Mouse (Mus musculus): ENCODE results near the gene Umod.

Umod gene

GRCm38 (mm10) chr7:119519654-119520053 lies 40.6 kb upstream of the Umod start:
- Histone ChIP-seq H3K36me3 (ENCODE audit: insufficient read depth, low read length) (no peaks in the 10 kb centered on the region), H3K9me3 (ENCODE audit: low read length) (peaks cover 13% of the 10 kb centered on the region; the same call in 1 of the 2 replicates)
- TF ChIP-seq POU5F1 (IDR thresholded peaks at IDR 0.05; ENCODE audit: borderline replicate concordance, low read length) (no peak), CTCF (conservative IDR thresholded peaks at IDR 0.05; ENCODE audit: low read length) (peak; percentile 92), NANOG (IDR thresholded peaks at IDR 0.05; ENCODE audit: borderline replicate concordance, low read length) (no peak)

GRCm38 (mm10) chr7:119519163-119519562 lies 40.1 kb upstream of the Umod start, which contains the start of gene Acsm5:
Acsm5 (plus strand) TSS chr7:119519463.
- H3K4me1 ChIP-seq (replicated peaks; ENCODE audit: low read depth, low read length) = no peaks in the 10 kb centered on the region
- no peak for TF ChIP-seq NANOG (IDR thresholded peaks at IDR 0.05; ENCODE audit: borderline replicate concordance, low read length)
- no peak for TF ChIP-seq POU5F1 (IDR thresholded peaks at IDR 0.05; ENCODE audit: borderline replicate concordance, low read length)
- no peak for TF ChIP-seq CTCF (conservative IDR thresholded peaks at IDR 0.05; ENCODE audit: low read length)

More at GRCm38 (mm10) chr7:119519654-119520053, 40.6 kb upstream of the Umod start:
- Histone ChIP-seq H3K27me3 (ENCODE audit: insufficient read depth, low read length) (peaks cover 23% of the 10 kb centered on the region), H3K4me3 (replicated peaks; ENCODE audit: low read length) (no peak overlapping the region), H3K4me1 (replicated peaks; ENCODE audit: low read depth, low read length) (no peaks in the 10 kb centered on the region)

GRCm38 (mm10) chr7:119516272-119516558 lies 37.1 kb upstream of the Umod start:
- Histone ChIP-seq H3K9me3 (ENCODE audit: low read length) (peaks cover 7% of the 10 kb centered on the region; the same call in 1 of the 2 replicates), H3K27me3 (ENCODE audit: insufficient read depth, low read length) (peaks cover 23% of the 10 kb centered on the region), H3K36me3 (ENCODE audit: insufficient read depth, low read length) (no peaks in the 10 kb centered on the region), H3K4me1 (replicated peaks; ENCODE audit: low read depth, low read length) (no peaks in the 10 kb centered on the region), H3K4me3 (replicated peaks; ENCODE audit: low read length) (no peak overlapping the region)
- TF ChIP-seq CTCF (conservative IDR thresholded peaks at IDR 0.05; ENCODE audit: low read length) = no peak
- no peak for TF ChIP-seq NANOG (IDR thresholded peaks at IDR 0.05; ENCODE audit: borderline replicate concordance, low read length)
- no peak for TF ChIP-seq POU5F1 (IDR thresholded peaks at IDR 0.05; ENCODE audit: borderline replicate concordance, low read length)

More at GRCm38 (mm10) chr7:119519163-119519562, 40.1 kb upstream of the Umod start, which contains the start of gene Acsm5:
- Histone ChIP-seq H3K36me3 (ENCODE audit: insufficient read depth, low read length) (no peaks in the 10 kb centered on the region), H3K4me3 (replicated peaks; ENCODE audit: low read length) (no peak within 1 kb of the TSS), H3K27me3 (ENCODE audit: insufficient read depth, low read length) (peaks cover 25% of the 10 kb centered on the region), H3K9me3 (ENCODE audit: low read length) (peaks cover 13% of the 10 kb centered on the region; the same call in 1 of the 2 replicates)

GRCm38 (mm10) chr7:119515492-119516271 lies 36.6 kb upstream of the Umod start:
- TF ChIP-seq NANOG (IDR thresholded peaks at IDR 0.05; ENCODE audit: borderline replicate concordance, low read length) (no peak), CTCF (conservative IDR thresholded peaks at IDR 0.05; ENCODE audit: low read length) (peak; percentile 77), POU5F1 (IDR thresholded peaks at IDR 0.05; ENCODE audit: borderline replicate concordance, low read length) (no peak)
- peaks cover 4% of the 10 kb centered on the region; the same call in 1 of the 2 replicates for H3K9me3 ChIP-seq (ENCODE audit: low read length)
- peaks cover 23% of the 10 kb centered on the region for H3K27me3 ChIP-seq (ENCODE audit: insufficient read depth, low read length)
- H3K4me1 ChIP-seq (replicated peaks; ENCODE audit: low read depth, low read length) = no peaks in the 10 kb centered on the region
- no peaks in the 10 kb centered on the region for H3K36me3 ChIP-seq (ENCODE audit: insufficient read depth, low read length)
- no peak overlapping the region for H3K4me3 ChIP-seq (replicated peaks; ENCODE audit: low read length)

DNA sequence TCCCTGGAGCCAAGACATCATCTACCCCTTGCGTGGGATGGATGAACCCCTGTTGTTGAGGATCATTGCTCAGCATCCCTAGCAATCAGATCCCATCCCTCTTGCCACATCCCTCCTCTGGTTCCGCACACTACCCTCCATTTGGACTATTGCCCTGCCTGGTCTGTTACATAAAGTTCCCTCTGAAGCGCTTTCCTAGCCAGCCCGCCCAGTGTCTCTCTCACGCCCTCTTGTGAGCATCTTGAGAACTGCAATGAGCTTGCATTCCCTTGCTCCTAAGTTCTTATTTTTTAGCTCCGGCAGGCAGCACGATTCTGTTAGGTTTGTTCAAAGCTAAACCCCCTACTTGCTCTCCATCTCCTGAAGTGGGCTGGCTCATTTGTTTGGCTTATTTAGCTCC lies 34.0 kb upstream of the Umod start:
- peak; percentile 97 for TF ChIP-seq CTCF (conservative IDR thresholded peaks at IDR 0.05; ENCODE audit: low read length)
- TF ChIP-seq NANOG (IDR thresholded peaks at IDR 0.05; ENCODE audit: borderline replicate concordance, low read length) = no peak
- Histone ChIP-seq H3K4me1 (replicated peaks; ENCODE audit: low read depth, low read length) (no peaks in the 10 kb centered on the region), H3K36me3 (ENCODE audit: insufficient read depth, low read length) (no peaks in the 10 kb centered on the region), H3K4me3 (replicated peaks; ENCODE audit: low read length) (no peak overlapping the region), H3K27me3 (ENCODE audit: insufficient read depth, low read length) (peaks cover 16% of the 10 kb centered on the region), H3K9me3 (ENCODE audit: low read length) (no peaks in the 10 kb centered on the region)

GRCm38 (mm10) chr7:119511143-119511542 lies 32.1 kb upstream of the Umod start:
- no peak for TF ChIP-seq CTCF (conservative IDR thresholded peaks at IDR 0.05; ENCODE audit: low read length)
- no peak for TF ChIP-seq POU5F1 (IDR thresholded peaks at IDR 0.05; ENCODE audit: borderline replicate concordance, low read length)
- no peak for TF ChIP-seq NANOG (IDR thresholded peaks at IDR 0.05; ENCODE audit: borderline replicate concordance, low read length)
- peaks cover 8% of the 10 kb centered on the region for H3K27me3 ChIP-seq (ENCODE audit: insufficient read depth, low read length)
- H3K36me3 ChIP-seq (ENCODE audit: insufficient read depth, low read length) = no peaks in the 10 kb centered on the region
- H3K4me1 ChIP-seq (replicated peaks; ENCODE audit: low read depth, low read length) = no peaks in the 10 kb centered on the region
- no peak overlapping the region for H3K4me3 ChIP-seq (replicated peaks; ENCODE audit: low read length)
- H3K9me3 ChIP-seq (ENCODE audit: low read length) = no peaks in the 10 kb centered on the region

GRCm38 (mm10) chr7:119490041-119490780 lies 11.1 kb upstream of the Umod start:
- H3K36me3 ChIP-seq (ENCODE audit: insufficient read depth, low read length) = no peaks in the 10 kb centered on the region
- no peaks in the 10 kb centered on the region for H3K9me3 ChIP-seq (ENCODE audit: low read length)
- no peak overlapping the region for H3K4me3 ChIP-seq (replicated peaks; ENCODE audit: low read length)
- H3K27me3 ChIP-seq (ENCODE audit: insufficient read depth, low read length) = no peaks in the 10 kb centered on the region
- H3K4me1 ChIP-seq (replicated peaks; ENCODE audit: low read depth, low read length) = no peaks in the 10 kb centered on the region
- TF ChIP-seq CTCF (conservative IDR thresholded peaks at IDR 0.05; ENCODE audit: low read length) = no peak
- TF ChIP-seq POU5F1 (IDR thresholded peaks at IDR 0.05; ENCODE audit: borderline replicate concordance, low read length) = no peak

DNA sequence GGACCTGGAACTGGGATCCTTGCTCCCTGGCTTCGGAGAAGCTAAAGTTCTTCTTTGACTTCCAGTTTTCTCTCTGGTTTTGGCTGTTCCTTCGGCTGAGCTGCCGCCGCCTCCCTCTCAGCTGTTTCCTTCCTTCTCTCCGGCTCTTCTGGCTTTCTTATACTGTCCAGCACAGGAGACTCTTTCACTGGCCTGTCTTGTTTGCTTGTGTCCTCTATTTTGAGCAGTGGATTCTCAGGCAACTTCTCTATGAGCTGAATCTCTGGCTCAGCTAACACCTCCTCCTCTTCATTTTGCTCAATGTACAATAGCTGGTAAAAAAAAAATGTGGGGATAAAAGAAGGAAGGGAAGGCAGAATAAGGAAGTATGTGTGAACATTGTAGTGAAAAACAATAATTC lies 7.6 kb upstream of the Umod start:
- H3K36me3 ChIP-seq (ENCODE audit: insufficient read depth, low read length) = no peaks in the 10 kb centered on the region
- H3K27me3 ChIP-seq (ENCODE audit: insufficient read depth, low read length) = no peaks in the 10 kb centered on the region
- no peak overlapping the region for H3K4me3 ChIP-seq (replicated peaks; ENCODE audit: low read length)
- TF ChIP-seq CTCF (conservative IDR thresholded peaks at IDR 0.05; ENCODE audit: low read length) (no peak), NANOG (IDR thresholded peaks at IDR 0.05; ENCODE audit: borderline replicate concordance, low read length) (no peak), POU5F1 (IDR thresholded peaks at IDR 0.05; ENCODE audit: borderline replicate concordance, low read length) (no peak)
- H3K4me1 ChIP-seq (replicated peaks; ENCODE audit: low read depth, low read length) = no peaks in the 10 kb centered on the region
- no peaks in the 10 kb centered on the region for H3K9me3 ChIP-seq (ENCODE audit: low read length)

Measured in E14TG2a.4 (cell line).